Mouse (Mus musculus): ENCODE measurements around the gene Rrn3. TPM values are rescaled to one million over a fixed set of nuclear protein-coding genes. Genes with fewer than 3 reads are reported as not detected.

The Rrn3 gene
- total RNA-seq, 4 experiments from 2014 or later, result 36.6 to 41.9 (median 39.0) TPM

- peak; percentile 10 for DNase-seq (ENCODE audit: low spot score)
These were observed 67.8 kb downstream of the Rrn3 start for GRCm38 (mm10) chr16:13848310-13848709.

GRCm38 (mm10) chr16:13851446-13851845 is 70.9 kb downstream of the Rrn3 start:
- no peak for DNase-seq (ENCODE audit: low spot score)

GRCm38 (mm10) chr16:13853886-13854285 is 73.4 kb downstream of the Rrn3 start:
- DNase-seq (ENCODE audit: low spot score), result no peak

Small RNA genes lying within 50 kb of the gene (microRNA-seq; reads per million reads assigned to microRNA genes)
- gene Gm27734, result not detected

Other genes with a start within 250 kb of the Rrn3 start
- 10 to 100 TPM in 2 of 4 experiments, 1 to 10 TPM in 2; 7.8 to 12.7 (median 9.3) TPM for gene Parn, start 112.5 kb upstream of the Rrn3 start, total RNA-seq (2022)
- gene Bfar, start 108.8 kb upstream of the Rrn3 start, total RNA-seq (2022), result 10 to 100 TPM; 41.4 to 53.6 (median 51.1) TPM
- 1 to 10 TPM; 2.2 to 3.0 (median 2.6) TPM for gene 3110001I22Rik, start 108.8 kb upstream of the Rrn3 start, total RNA-seq (2022)
- under 1 TPM in 1 of 4 experiments, not detected in 3; 0.60 TPM for gene Pla2g10, start 49.7 kb upstream of the Rrn3 start, total RNA-seq (2022)
- gene Ntan1, start 38.1 kb downstream of the Rrn3 start, total RNA-seq (2022), result 10 to 100 TPM; 42.5 to 50.4 (median 43.5) TPM
- 10 to 100 TPM; 76.3 to 89.5 (median 80.4) TPM for gene Pdxdc1, start 122.4 kb downstream of the Rrn3 start, total RNA-seq (2022)
- 1 to 10 TPM; 1.6 to 3.6 (median 3.3) TPM for gene Mpv17l, start 122.5 kb downstream of the Rrn3 start, total RNA-seq (2022)
- gene 2900011O08Rik, start 205.9 kb downstream of the Rrn3 start, total RNA-seq (2022), result under 1 TPM in 2 of 4 experiments, not detected in 2; 0.19 to 0.69 TPM
- gene Ifitm7, start 206.2 kb downstream of the Rrn3 start, total RNA-seq (2022), result not detected